Mouse (Mus musculus) left cerebral cortex, postnatal 36 days (tissue): ENCODE data around the gene Pear1. TPM values are rescaled to one million over a fixed set of nuclear protein-coding genes. Genes with fewer than 3 reads are reported as not detected.
"Not testable (repeated sequence)": the region's sequence is repeated elsewhere in the genome, so short reads cannot be mapped to it uniquely, and the experiment has no call there.

Experiments
- DNase-seq, 2 experiments: peaks; one replicate each; pipeline ENCODE4 v3.0.0; 2021 to 2022; ENCODE audit warnings: low spot score in 2 of 2, mixed read lengths in 1 of 2
- intact Hi-C: fragments of 180-260 bp; cut with DNase I; formaldehyde crosslinking; loops from one replicate; pipeline ENCODE4 v1.15.1; 2025
- total RNA-seq, 2 experiments: library from RNA; stranded (reverse); gene quantifications; 2 replicates each; pipeline ENCODE4 v1.2.3; 2021

Pear1 gene
- total RNA-seq: 1 to 10 TPM; 6.8 to 9.2 TPM

GRCm38 (mm10) chr3:87824206-87824605 is at the start of gene Pear1:
TSS of gene Pear1 (minus strand) at chr3:87824306.
- intact Hi-C loops, DNase-seq: not testable (repeated sequence)

DNA sequence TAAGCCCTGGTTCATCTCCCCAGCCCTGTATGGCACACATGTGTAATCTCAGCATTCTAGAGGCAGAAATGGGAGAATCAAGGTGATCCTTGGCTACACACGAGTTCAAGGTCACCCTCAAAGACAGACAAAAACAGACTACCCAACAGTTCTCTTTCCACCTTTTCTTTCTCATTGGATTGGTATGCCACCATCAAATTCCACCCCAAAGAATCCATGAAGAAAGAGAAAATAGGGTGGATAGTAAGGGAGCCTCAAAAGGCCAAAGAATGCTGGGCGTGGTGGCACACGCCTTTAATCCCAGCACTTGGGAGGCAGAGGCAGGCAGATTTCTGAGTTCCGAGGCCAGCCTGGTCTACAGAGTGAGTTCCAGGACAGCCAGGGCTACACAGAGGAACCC is 40.0 kb upstream of the Pear1 start:
- DNase-seq, intact Hi-C loops: not testable (repeated sequence)

DNA sequence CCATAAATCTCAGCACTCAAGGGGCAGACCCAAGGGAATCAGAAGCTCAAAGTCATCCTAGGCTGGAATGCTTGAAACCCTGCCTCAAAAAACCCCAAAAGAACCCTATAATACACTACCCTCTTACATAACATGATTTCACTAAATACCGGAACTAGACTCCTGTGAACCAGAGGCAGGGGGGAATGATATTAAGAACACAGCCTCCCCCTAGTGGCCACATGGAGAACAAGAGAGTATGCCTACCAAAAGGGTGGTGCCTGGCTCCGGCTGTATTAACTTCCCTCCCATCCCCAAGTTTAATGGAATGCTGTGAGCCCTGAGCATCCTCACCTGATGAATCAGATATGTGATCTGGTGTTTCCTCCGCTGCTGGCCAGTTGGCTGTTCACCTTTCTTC is 35.7 kb upstream of the Pear1 start:
- intact Hi-C loops: no loop called here
- peak; percentile 51 to 60 for DNase-seq

DNA sequence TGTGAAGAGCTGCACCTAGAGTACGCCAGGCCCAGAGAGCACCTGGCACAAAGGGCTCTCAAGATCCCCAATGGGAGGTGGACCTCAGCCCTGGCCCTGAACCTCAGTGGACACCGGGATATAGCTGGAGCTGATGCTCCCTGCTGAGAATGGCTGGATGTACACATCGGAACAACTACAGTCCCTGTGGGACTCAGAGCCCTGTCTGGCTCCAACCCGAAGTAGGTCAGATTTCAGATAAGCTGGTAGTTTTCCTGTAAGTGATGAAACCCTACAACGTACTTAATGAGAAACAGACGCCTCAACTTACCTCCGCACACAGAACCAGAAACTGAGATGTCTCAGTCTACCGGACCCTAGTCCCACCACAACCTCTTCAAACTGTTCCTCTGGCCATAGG is 33.6 kb upstream of the Pear1 start:
- intact Hi-C loops: no loop called here
- no peak for DNase-seq

DNA sequence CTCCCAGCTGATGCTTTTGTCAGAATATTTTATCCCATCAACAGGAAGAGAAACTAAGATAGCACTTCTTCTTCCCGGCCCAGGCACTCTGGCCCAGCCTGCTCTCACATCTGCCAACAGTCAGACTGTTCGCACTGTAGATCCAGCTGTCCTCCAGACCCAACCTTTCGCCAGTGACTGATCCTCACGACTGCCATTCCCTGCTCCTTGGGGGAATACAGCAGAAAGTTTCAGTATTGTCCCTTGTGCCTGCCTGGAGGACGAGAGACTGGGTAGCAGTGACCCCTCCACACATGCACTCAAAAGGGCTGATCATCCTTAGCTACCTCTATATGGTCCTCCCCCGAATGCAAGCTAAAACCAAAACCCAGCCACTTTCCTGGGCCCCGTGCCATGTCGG is 31.8 kb upstream of the Pear1 start:
- intact Hi-C loops: no loop called here
- DNase-seq: no peak

DNA sequence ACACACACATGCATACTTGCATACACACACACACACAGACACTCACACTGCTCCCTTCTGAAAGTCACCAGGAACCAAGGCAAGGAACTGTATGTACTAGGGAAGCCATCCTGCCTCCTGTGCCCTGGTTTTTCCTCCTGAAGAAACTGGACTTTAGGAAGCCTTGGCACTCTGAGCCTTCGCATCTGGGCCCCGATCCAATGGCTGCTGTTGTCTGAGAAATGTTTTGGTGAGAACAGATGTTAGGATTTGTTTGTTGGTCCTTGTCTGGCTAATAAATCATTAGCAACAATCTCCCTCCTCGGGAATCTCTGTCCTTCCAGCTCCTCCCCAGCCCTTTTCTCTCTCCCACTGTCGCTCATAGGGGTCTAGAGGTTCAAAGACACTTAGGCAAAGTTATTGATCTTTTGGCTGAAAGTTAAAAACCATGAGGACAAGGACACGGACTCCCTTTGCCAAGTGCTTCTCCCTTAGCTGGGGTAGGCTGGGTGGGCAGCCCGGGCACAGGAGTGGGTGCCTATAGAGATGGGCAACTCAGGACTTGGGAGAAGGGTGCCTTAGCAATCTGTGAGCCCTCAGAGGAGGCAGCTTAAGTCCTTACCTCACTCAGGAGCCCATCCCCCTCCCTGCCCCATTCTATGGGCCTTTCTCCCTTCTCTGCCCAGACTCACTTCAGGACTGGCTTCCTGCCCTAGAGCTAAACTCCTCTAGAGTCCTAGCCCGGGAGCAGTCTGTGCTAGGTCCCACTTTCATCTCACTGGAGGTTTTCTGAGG is 30.9 kb upstream of the Pear1 start:
- no peak for DNase-seq
- intact Hi-C loops: no loop called here

GRCm38 (mm10) chr3:87849117-87849516 is 25.0 kb upstream of the Pear1 start:
- intact Hi-C loops: no loop called here
- DNase-seq: no peak

GRCm38 (mm10) chr3:87847680-87848079 is 23.6 kb upstream of the Pear1 start:
- DNase-seq: no peak
- intact Hi-C loops: no loop called here

- no peak for DNase-seq
- intact Hi-C loops: no loop called here
These were observed 22.6 kb upstream of the Pear1 start, which contains the start of gene Sh2d2a for GRCm38 (mm10) chr3:87846650-87847110. TSS of gene Sh2d2a (plus strand) at chr3:87846755.

GRCm38 (mm10) chr3:87846186-87846585 is 22.1 kb upstream of the Pear1 start:
- DNase-seq: no peak
- intact Hi-C loops: no loop called here

DNA sequence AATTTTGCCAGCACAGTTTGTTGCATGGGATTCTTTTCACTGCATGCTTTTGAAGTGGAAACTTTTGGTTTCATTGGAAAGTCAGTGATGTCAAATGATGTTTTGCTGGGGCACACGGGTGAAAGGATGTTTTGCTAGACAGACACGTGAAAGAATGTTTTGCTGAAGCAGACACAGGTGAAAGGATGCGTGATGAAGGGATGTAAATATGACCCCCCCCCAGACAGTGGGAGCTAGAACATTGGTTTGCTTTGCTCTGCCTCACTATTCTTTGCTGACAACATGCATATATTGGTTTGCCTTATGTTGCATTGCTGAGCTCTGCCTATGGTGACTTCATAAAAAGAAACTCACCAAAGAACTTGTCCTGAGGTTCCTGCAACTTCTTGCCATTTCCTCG is 20.9 kb upstream of the Pear1 start:
- DNase-seq: no peak

GRCm38 (mm10) chr3:87840858-87841257 is 16.8 kb upstream of the Pear1 start:
- intact Hi-C loops: no loop called here

More for the DNA sequence above, 20.9 kb upstream of the Pear1 start:
- intact Hi-C loops: no loop called here

GRCm38 (mm10) chr3:87838622-87839021 is 14.5 kb upstream of the Pear1 start:
- intact Hi-C loops: loop anchor here (5.0 kb wide), 1 partner anchor 66 kb away; no protein-coding TSS in a partner anchor
- DNase-seq: peak; percentile 35 to 64

More at GRCm38 (mm10) chr3:87840858-87841257, 16.8 kb upstream of the Pear1 start:
- no peak for DNase-seq

GRCm38 (mm10) chr3:87833482-87833881 is 9.4 kb upstream of the Pear1 start:
- intact Hi-C loops: no loop called here
- no peak for DNase-seq

- DNase-seq: no peak
- intact Hi-C loops: no loop called here
These were observed 8.2 kb upstream of the Pear1 start for GRCm38 (mm10) chr3:87832109-87832859.

- intact Hi-C loops: no loop called here
- no peak for DNase-seq
These were observed 4.9 kb upstream of the Pear1 start for GRCm38 (mm10) chr3:87829025-87829424.

DNA sequence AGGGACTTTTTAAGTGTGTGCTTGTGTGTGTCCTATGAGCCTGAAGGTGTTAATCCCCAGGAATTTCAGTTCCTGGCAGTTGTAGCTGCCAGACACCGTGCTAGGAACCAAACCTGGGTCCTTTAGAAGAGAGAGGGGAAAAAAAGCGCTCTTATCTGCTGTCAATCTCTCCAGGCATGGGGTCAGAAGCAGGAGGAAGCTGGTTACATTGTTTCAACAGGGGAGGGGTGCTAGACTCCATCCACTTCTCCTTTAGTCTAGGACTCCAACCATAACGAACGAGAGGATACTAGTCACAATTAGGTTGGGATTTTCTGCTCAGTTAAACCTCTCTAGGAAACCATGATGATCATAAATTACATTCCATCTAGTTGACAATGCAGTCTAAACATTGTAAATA is 4.3 kb upstream of the Pear1 start:
- intact Hi-C loops: no loop called here
- no peak for DNase-seq

DNA sequence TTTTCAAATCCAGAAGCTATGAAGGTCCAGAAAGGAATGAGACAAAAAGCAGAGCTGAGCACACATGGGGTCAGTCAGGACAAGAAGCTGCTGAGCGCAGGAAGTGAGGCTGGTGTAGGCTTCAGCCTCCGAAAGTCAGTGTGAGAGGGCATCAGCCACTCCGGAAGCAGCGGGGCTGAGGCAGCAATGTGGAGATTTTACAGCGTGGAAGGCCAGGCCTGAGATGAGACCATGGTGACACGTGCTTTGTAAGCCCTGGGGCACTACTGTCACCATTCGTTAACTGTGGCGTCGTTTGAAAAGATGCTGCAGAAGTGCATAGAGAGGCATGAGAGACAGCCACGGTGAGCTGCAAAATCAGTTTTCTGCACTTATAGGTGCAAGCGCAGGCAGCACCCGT is 5.9 kb downstream of the Pear1 start:
- intact Hi-C loops: no loop called here
- no peak for DNase-seq

GRCm38 (mm10) chr3:87816646-87817093 is 7.4 kb downstream of the Pear1 start:
- intact Hi-C loops: loop anchor here (2.0 kb wide), 1 partner anchor 46 kb away; no protein-coding TSS in a partner anchor
- DNase-seq: peak; percentile 42 to 62

DNA sequence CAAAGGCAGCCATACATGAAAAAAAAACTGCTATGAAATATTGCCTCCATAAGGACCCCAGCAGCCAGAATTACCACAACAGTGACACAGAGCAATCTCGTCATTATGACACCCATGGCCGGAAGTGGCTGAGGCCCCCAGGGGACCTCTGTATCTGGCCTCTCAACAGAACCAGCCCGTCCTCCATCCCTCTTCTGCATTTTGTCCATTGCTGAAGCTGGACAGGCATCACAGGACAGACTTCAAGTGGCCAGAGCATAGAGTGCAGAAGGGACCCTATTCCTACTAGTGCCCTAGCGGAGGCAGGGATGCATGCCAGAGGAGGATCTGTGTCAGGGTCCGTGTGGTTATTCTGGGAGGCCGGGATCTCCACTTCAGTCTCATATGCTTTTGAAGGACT is 7.9 kb downstream of the Pear1 start:
- intact Hi-C loops: loop anchor here (2.0 kb wide), 1 partner anchor 45 kb away; no protein-coding TSS in a partner anchor
- no peak for DNase-seq
